ENCODE assay signal across 17 mouse cellular contexts in the genomic region with DNA sequence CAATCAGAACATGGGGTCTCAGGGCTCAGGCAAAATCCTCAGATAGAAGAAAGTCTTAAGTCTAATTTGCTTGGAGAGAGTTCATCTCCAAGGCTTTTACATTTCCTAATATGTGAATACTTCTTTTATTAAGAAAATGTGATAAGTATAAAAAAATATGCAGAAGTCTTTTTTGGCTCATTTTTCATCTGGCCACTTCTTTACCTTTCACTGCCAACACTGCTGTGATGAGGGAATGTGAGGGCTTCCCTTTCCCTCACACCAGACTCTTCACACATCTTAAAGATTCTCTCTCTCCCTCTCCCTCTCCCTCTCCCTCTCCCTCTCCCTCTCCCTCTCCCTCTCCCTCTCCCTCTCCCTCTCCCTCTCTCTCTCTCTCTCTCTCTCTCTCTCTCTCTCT.
A peak's percentile ranks its signal among the peaks of the same experiment; 100 is the strongest.
DNase-seq lines count a peak whose midpoint lies in the region; ATAC-seq lines count a peak whose summit lies in the region.
"Had no signal": no experiment of that assay in that cellular context is flagged by ENCODE, and none has a peak within 500 bp of the region (broad histone marks: within the 10 kb centered on the region; RNA-seq: fewer than 3 reads in every experiment).

No protein-coding gene starts in this region.

- H3K27me3 ChIP-seq in embryonic facial prominence, embryonic 13.5 days = no peaks in the 10 kb centered on the region
- H3K27me3 ChIP-seq in embryonic facial prominence, embryonic 10.5 days (replicated peaks; ENCODE audit: low read depth, poor library complexity, severe bottlenecking) = no peaks in the 10 kb centered on the region
- H3K27me3 ChIP-seq in forebrain, embryonic 16.5 days (replicated peaks; ENCODE audit: control insufficient read depth, insufficient read depth, low read length) = no peaks in the 10 kb centered on the region
- no peaks in the 10 kb centered on the region for H3K27me3 ChIP-seq in forebrain, embryonic 11.5 days (ENCODE audit: control insufficient read depth, insufficient read depth, low read length)
- H3K27me3 ChIP-seq in heart, embryonic 13.5 days (replicated peaks) = no peaks in the 10 kb centered on the region
- no peaks in the 10 kb centered on the region for H3K27me3 ChIP-seq in embryonic facial prominence, embryonic 14.5 days (replicated peaks; ENCODE audit: control insufficient read depth, insufficient read depth, low read length)
- H3K27me3 ChIP-seq: heart, embryonic 15.5 days had no signal

- no peaks in the 10 kb centered on the region for H3K36me3 ChIP-seq in embryonic facial prominence, embryonic 13.5 days
- H3K36me3 ChIP-seq in embryonic facial prominence, embryonic 10.5 days (replicated peaks) = no peaks in the 10 kb centered on the region
- H3K36me3 ChIP-seq in forebrain, embryonic 16.5 days (ENCODE audit: control insufficient read depth, insufficient read depth) = no peaks in the 10 kb centered on the region
- H3K36me3 ChIP-seq in forebrain, embryonic 11.5 days (ENCODE audit: control insufficient read depth, insufficient read depth, low read length) = no peaks in the 10 kb centered on the region
- H3K36me3 ChIP-seq in heart, embryonic 13.5 days = no peaks in the 10 kb centered on the region
- H3K36me3 ChIP-seq in embryonic facial prominence, embryonic 14.5 days (ENCODE audit: control insufficient read depth, insufficient read depth, low read length) = no peaks in the 10 kb centered on the region
- H3K36me3 ChIP-seq: embryonic facial prominence, embryonic 12.5 days; heart, embryonic 15.5 days had no signal

- intact Hi-C loops in heart, postnatal 25 days (cut with DNase I) = no loop called here

- DNase-seq in embryonic facial prominence, embryonic 10.5 days (ENCODE audit: low spot score) = no peak
- no peak for DNase-seq in forebrain, embryonic 11.5 days (ENCODE audit: low spot score)
- no peak for DNase-seq in heart, postnatal 25 days (ENCODE audit: low spot score)
- DNase-seq in embryonic facial prominence, embryonic 14.5 days (ENCODE audit: low spot score) = peak; percentile 24
- no peak for DNase-seq in adrenal gland, postnatal 14 days
- DNase-seq: cerebellum, adult 18-20 months; cerebellum, adult 9-10 months; gastrocnemius, postnatal 25 days had no signal

- no peaks in the 10 kb centered on the region for H3K9me3 ChIP-seq in embryonic facial prominence, embryonic 13.5 days
- peaks cover 4% of the 10 kb centered on the region; the same call in 1 of the 2 replicates for H3K9me3 ChIP-seq in embryonic facial prominence, embryonic 10.5 days
- H3K9me3 ChIP-seq in forebrain, embryonic 16.5 days (ENCODE audit: control insufficient read depth, low read length) = no peaks in the 10 kb centered on the region
- H3K9me3 ChIP-seq in forebrain, embryonic 11.5 days (ENCODE audit: control insufficient read depth, low read length) = no peaks in the 10 kb centered on the region
- 0 out of 2 replicates have a peak, but pooled peaks cover 8% of the 10 kb centered on the region for H3K9me3 ChIP-seq in heart, embryonic 13.5 days
- H3K9me3 ChIP-seq in embryonic facial prominence, embryonic 14.5 days (ENCODE audit: control insufficient read depth, low read length) = peaks cover 6% of the 10 kb centered on the region; the same call in 1 of the 2 replicates
- H3K9me3 ChIP-seq: embryonic facial prominence, embryonic 12.5 days; heart, embryonic 15.5 days had no signal

- no peak overlapping the region for H3K4me3 ChIP-seq in embryonic facial prominence, embryonic 13.5 days
- H3K4me3 ChIP-seq in embryonic facial prominence, embryonic 10.5 days = no peak overlapping the region
- H3K4me3 ChIP-seq in forebrain, embryonic 16.5 days (replicated peaks; ENCODE audit: low read length) = no peak overlapping the region
- no peak overlapping the region for H3K4me3 ChIP-seq in forebrain, embryonic 11.5 days (ENCODE audit: low read depth, low read length)
- no peak overlapping the region for H3K4me3 ChIP-seq in heart, embryonic 13.5 days
- H3K4me3 ChIP-seq in embryonic facial prominence, embryonic 14.5 days (ENCODE audit: low read depth, low read length) = no peak overlapping the region
- H3K4me3 ChIP-seq: embryonic facial prominence, embryonic 12.5 days had no signal

- peaks cover 8% of the 10 kb centered on the region for H3K4me1 ChIP-seq in embryonic facial prominence, embryonic 13.5 days
- H3K4me1 ChIP-seq in embryonic facial prominence, embryonic 10.5 days = peaks cover 9% of the 10 kb centered on the region
- peaks cover 14% of the 10 kb centered on the region for H3K4me1 ChIP-seq in forebrain, embryonic 16.5 days (replicated peaks; ENCODE audit: control insufficient read depth, insufficient read depth, low read length)
- H3K4me1 ChIP-seq in forebrain, embryonic 11.5 days (replicated peaks; ENCODE audit: control insufficient read depth, insufficient read depth, low read length) = 0 out of 2 replicates have a peak, but pooled peaks cover 2% of the 10 kb centered on the region
- H3K4me1 ChIP-seq in heart, embryonic 13.5 days = peaks cover 7% of the 10 kb centered on the region; the same call in 1 of the 2 replicates
- H3K4me1 ChIP-seq in embryonic facial prominence, embryonic 14.5 days (ENCODE audit: control insufficient read depth, insufficient read depth, low read length) = 0 out of 2 replicates have a peak, but pooled peaks cover 3% of the 10 kb centered on the region

- no peak overlapping the region for H3K9ac ChIP-seq in embryonic facial prominence, embryonic 13.5 days
- no peak overlapping the region for H3K9ac ChIP-seq in forebrain, embryonic 16.5 days (replicated peaks; ENCODE audit: low read depth, low read length)
- no peak overlapping the region for H3K9ac ChIP-seq in forebrain, embryonic 11.5 days (ENCODE audit: low read length)
- no peak overlapping the region for H3K9ac ChIP-seq in heart, embryonic 13.5 days
- H3K9ac ChIP-seq in embryonic facial prominence, embryonic 14.5 days (ENCODE audit: low read depth, low read length) = no peak overlapping the region
- H3K9ac ChIP-seq: embryonic facial prominence, embryonic 12.5 days; heart, embryonic 15.5 days; hindbrain, embryonic 14.5 days had no signal

- 0 out of 2 replicates have a peak overlapping the region, but pooled peaks have one; percentile 47 for H3K4me2 ChIP-seq in embryonic facial prominence, embryonic 13.5 days
- no peak overlapping the region for H3K4me2 ChIP-seq in forebrain, embryonic 16.5 days (ENCODE audit: low read length)
- H3K4me2 ChIP-seq in forebrain, embryonic 11.5 days (ENCODE audit: low read depth, low read length, severe bottlenecking) = no peak overlapping the region
- H3K4me2 ChIP-seq in heart, embryonic 13.5 days = 0 out of 2 replicates have a peak overlapping the region, but pooled peaks have one; percentile 57
- no peak overlapping the region for H3K4me2 ChIP-seq in embryonic facial prominence, embryonic 14.5 days (ENCODE audit: low read depth, low read length)

- no peak for ATAC-seq in embryonic facial prominence, embryonic 13.5 days (ENCODE audit: insufficient number of reproducible peaks, insufficient read depth, low FRiP score, low TSS enrichment, low read depth)
- ATAC-seq in forebrain, embryonic 16.5 days = peak; percentile 43
- ATAC-seq in forebrain, embryonic 11.5 days (replicated peaks; ENCODE audit: low FRiP score) = no peak
- no peak for ATAC-seq in heart, embryonic 13.5 days (ENCODE audit: extremely low read depth, insufficient number of reproducible peaks, low FRiP score, low TSS enrichment)
- no peak for ATAC-seq in embryonic facial prominence, embryonic 14.5 days (ENCODE audit: low read depth)
- ATAC-seq: activated CD4-positive, CD25-positive, alpha-beta regulatory T cell, adult 4 months; inflammation-experienced regulatory T-cells, adult 6 months had no signal

- no peak overlapping the region for H3K27ac ChIP-seq in embryonic facial prominence, embryonic 13.5 days
- no peak overlapping the region for H3K27ac ChIP-seq in embryonic facial prominence, embryonic 10.5 days (replicated peaks)
- H3K27ac ChIP-seq in forebrain, embryonic 16.5 days (ENCODE audit: low read length) = peak overlapping the region; percentile 90
- H3K27ac ChIP-seq in forebrain, embryonic 11.5 days (ENCODE audit: low read depth, low read length) = no peak overlapping the region
- H3K27ac ChIP-seq in heart, embryonic 13.5 days (replicated peaks) = no peak overlapping the region
- H3K27ac ChIP-seq in embryonic facial prominence, embryonic 14.5 days (replicated peaks; ENCODE audit: low read depth, low read length) = no peak overlapping the region
- H3K27ac ChIP-seq: embryonic facial prominence, embryonic 12.5 days; heart, embryonic 15.5 days; hindbrain, embryonic 14.5 days; hindbrain, postnatal 0 days had no signal

Comparison
In these comparisons a context has a peak if more than half of its experiments do, and no peak if none do; other contexts are left out.
1. H3K4me2 ChIP-seq: peak in embryonic facial prominence, embryonic 13.5 days (single experiment) and heart, embryonic 13.5 days (single experiment); none in forebrain, embryonic 16.5 days (single experiment), forebrain, embryonic 11.5 days (single experiment) and embryonic facial prominence, embryonic 14.5 days (single experiment).